Mouse (Mus musculus): ENCODE measurements around the gene Ugcg. TPM values are rescaled to one million over a fixed set of nuclear protein-coding genes. Genes with fewer than 3 reads are reported as not detected.

Gene Ugcg
- polyA plus RNA-seq, 1 experiment from 2014 or later: 18.6 TPM

DNA sequence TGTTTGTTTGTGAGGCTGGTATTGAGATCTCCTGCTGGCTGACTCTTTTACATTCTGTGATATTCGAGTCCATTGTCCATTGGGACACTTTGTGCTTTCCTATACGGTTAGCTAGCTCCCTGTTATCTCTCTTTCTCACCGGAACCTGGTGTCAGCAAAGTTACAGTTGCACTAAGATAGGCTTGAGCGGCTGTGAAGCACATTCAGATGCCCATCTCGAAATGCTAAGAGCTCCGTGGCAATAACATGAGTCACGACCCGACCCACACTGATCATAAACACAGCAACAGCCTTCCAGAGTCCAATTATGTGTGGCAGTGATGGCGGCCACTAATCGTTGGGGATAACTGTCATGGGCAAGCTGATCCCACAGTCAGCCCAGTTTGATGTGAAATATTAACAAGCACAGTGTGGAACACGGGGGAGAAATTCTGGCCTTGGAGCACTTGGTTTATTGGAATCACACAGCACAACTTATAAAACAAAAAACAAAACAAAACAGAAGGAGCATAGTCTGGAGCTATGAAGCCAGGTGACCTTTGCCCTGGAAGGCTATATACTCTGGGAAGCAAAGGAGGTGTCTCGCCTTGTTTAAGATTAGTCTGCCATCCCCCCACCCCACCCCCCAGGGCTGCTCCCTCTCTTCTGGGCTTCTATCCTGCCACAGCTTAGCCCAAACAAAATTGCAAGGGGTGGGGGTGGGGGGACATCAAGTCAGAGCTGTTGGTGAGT, 7.5 kb downstream of the Ugcg start:
- 60% methylated on average over 12 of the region's 12 CpGs for WGBS
- H3K4me2 ChIP-seq (ENCODE audit: low read length): no peak overlapping the region
- H3K4me3 ChIP-seq (ENCODE audit: low read depth, low read length): no peak overlapping the region
- no peaks in the 10 kb centered on the region for H3K27me3 ChIP-seq (replicated peaks; ENCODE audit: control insufficient read depth, insufficient read depth, low read length)
- H3K36me3 ChIP-seq (ENCODE audit: control insufficient read depth, insufficient read depth, low read length): no peaks in the 10 kb centered on the region
- no peaks in the 10 kb centered on the region for H3K9me3 ChIP-seq (replicated peaks; ENCODE audit: control insufficient read depth, low read length)
- H3K9ac ChIP-seq (ENCODE audit: low read length): no peak overlapping the region
- ATAC-seq (no peak), DNase-seq (ENCODE audit: low spot score) (no peak)
- H3K4me1 ChIP-seq (ENCODE audit: control insufficient read depth, insufficient read depth, low read length): peaks cover 10% of the 10 kb centered on the region
- H3K27ac ChIP-seq (ENCODE audit: low read depth, low read length): no peak overlapping the region

DNA sequence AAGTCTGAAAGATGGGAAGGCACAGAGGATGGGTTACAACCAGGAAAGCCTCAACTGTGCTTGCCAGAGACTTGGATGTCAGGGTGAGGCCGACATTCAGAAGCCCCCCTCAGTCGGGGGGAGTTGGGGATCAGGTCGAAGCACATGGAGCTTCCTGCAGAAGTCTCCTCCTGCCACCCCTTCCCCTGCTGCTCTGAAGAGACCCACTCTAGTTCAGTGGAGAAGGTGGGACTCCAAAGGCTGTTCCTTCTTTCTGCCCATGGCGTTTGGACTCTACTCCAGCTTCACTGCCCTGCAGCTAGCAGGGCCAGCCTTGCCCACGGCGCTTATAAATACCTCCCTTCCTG, 8.0 kb downstream of the Ugcg start:
- 50% methylated on average over 6 of the region's 6 CpGs for WGBS
- no peak overlapping the region for H3K4me3 ChIP-seq (ENCODE audit: low read depth, low read length)
- no peak overlapping the region for H3K4me2 ChIP-seq (ENCODE audit: low read length)
- no peaks in the 10 kb centered on the region for H3K9me3 ChIP-seq (replicated peaks; ENCODE audit: control insufficient read depth, low read length)
- H3K4me1 ChIP-seq (ENCODE audit: control insufficient read depth, insufficient read depth, low read length): peaks cover 10% of the 10 kb centered on the region
- ATAC-seq: no peak
- H3K36me3 ChIP-seq (ENCODE audit: control insufficient read depth, insufficient read depth, low read length): no peaks in the 10 kb centered on the region
- H3K9ac ChIP-seq (ENCODE audit: low read length): no peak overlapping the region
- no peak overlapping the region; the same call in 1 of the 2 replicates for H3K27ac ChIP-seq (ENCODE audit: low read depth, low read length)
- H3K27me3 ChIP-seq (replicated peaks; ENCODE audit: control insufficient read depth, insufficient read depth, low read length): no peaks in the 10 kb centered on the region
- DNase-seq (ENCODE audit: low spot score): no peak

DNA sequence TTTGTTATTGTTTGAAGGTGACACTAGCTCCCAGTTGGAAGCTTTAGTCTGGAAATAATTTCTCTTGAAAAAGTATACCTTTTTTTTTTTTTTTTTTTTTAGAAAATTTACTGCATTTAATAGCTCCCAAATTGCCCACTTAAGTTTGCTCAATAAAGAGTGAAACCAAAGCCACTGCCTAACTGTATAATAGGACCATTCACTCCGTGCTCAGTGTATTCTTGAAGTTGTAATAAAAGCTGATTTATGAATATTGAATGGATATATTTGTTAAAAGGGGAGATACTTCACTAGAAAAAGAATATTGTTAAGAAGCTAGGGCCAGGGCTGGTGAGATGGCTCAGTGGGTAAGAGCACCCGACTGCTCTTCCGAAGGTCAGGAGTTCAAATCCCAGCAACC, 8.4 kb downstream of the Ugcg start:
- no peak overlapping the region for H3K4me2 ChIP-seq (ENCODE audit: low read length)
- DNase-seq (ENCODE audit: low spot score): no peak
- ATAC-seq: no peak
- no peaks in the 10 kb centered on the region for H3K36me3 ChIP-seq (ENCODE audit: control insufficient read depth, insufficient read depth, low read length)
- H3K27ac ChIP-seq (ENCODE audit: low read depth, low read length): no peak overlapping the region; the same call in 1 of the 2 replicates
- H3K4me1 ChIP-seq (ENCODE audit: control insufficient read depth, insufficient read depth, low read length): peaks cover 10% of the 10 kb centered on the region
- H3K27me3 ChIP-seq (replicated peaks; ENCODE audit: control insufficient read depth, insufficient read depth, low read length): no peaks in the 10 kb centered on the region
- H3K4me3 ChIP-seq (ENCODE audit: low read depth, low read length): no peak overlapping the region
- WGBS: 82% methylated on average over 3 of the region's 3 CpGs
- H3K9me3 ChIP-seq (replicated peaks; ENCODE audit: control insufficient read depth, low read length): no peaks in the 10 kb centered on the region
- H3K9ac ChIP-seq (ENCODE audit: low read length): no peak overlapping the region

DNA sequence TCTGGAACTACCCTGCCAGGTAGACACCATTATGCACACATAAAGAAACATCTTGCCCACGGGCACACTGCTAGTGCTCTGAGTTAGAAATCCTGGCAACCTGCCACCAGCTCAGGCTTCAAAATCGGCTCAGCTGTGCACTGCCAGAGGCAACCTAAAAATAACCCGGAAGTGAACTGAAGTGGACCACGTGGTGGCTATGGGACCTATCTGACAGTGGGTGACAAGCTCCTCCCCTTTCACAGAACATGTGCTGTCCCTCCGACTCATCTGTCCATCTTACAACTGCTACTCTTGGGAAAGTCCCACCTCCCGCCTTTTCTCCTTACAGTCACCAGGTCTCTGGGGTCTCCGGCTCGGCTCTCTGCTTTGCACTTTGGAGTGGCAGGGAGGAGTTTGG, 10.3 kb downstream of the Ugcg start:
- no peak overlapping the region for H3K4me2 ChIP-seq (ENCODE audit: low read length)
- no peaks in the 10 kb centered on the region for H3K9me3 ChIP-seq (replicated peaks; ENCODE audit: control insufficient read depth, low read length)
- H3K9ac ChIP-seq (ENCODE audit: low read length): no peak overlapping the region
- 28% methylated on average over 8 of the region's 8 CpGs for WGBS
- peaks cover 10% of the 10 kb centered on the region for H3K4me1 ChIP-seq (ENCODE audit: control insufficient read depth, insufficient read depth, low read length)
- no peak overlapping the region for H3K4me3 ChIP-seq (ENCODE audit: low read depth, low read length)
- H3K36me3 ChIP-seq (ENCODE audit: control insufficient read depth, insufficient read depth, low read length): no peaks in the 10 kb centered on the region
- H3K27me3 ChIP-seq (replicated peaks; ENCODE audit: control insufficient read depth, insufficient read depth, low read length): no peaks in the 10 kb centered on the region
- 0 out of 2 replicates have a peak overlapping the region, but pooled peaks have one; percentile 3 for H3K27ac ChIP-seq (ENCODE audit: low read depth, low read length)
- peak; percentile 72 for DNase-seq (ENCODE audit: low spot score)
- ATAC-seq: peak; percentile 89

DNA sequence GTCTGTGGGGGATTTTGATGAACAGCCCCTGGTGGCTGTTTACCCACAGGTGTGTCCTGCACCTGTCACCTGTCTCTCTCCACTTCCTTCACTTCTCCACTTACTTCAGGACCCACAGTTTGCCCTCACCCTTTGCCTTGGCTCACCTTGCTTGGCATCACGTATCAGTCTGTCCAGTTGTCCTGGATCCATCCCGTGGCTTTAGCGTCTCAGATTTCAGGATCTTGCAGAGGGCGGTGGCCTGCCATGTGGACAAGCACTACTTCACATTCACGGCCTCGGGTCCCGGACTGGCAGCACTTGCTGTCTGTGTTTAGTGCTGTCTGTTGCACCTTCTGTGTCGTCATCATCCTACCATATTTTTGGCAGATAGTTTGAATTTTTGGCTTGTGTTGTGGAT, 10.7 kb downstream of the Ugcg start:
- no peak for DNase-seq (ENCODE audit: low spot score)
- no peak; the same call in 1 of the 2 replicates for ATAC-seq
- H3K4me2 ChIP-seq (ENCODE audit: low read length): no peak overlapping the region
- H3K9ac ChIP-seq (ENCODE audit: low read length): no peak overlapping the region
- H3K4me1 ChIP-seq (ENCODE audit: control insufficient read depth, insufficient read depth, low read length): peaks cover 10% of the 10 kb centered on the region
- H3K27me3 ChIP-seq (replicated peaks; ENCODE audit: control insufficient read depth, insufficient read depth, low read length): no peaks in the 10 kb centered on the region
- no peaks in the 10 kb centered on the region for H3K9me3 ChIP-seq (replicated peaks; ENCODE audit: control insufficient read depth, low read length)
- no peak overlapping the region for H3K4me3 ChIP-seq (ENCODE audit: low read depth, low read length)
- H3K27ac ChIP-seq (ENCODE audit: low read depth, low read length): no peak overlapping the region
- 72% methylated on average over 8 of the region's 8 CpGs for WGBS
- no peaks in the 10 kb centered on the region for H3K36me3 ChIP-seq (ENCODE audit: control insufficient read depth, insufficient read depth, low read length)

DNA sequence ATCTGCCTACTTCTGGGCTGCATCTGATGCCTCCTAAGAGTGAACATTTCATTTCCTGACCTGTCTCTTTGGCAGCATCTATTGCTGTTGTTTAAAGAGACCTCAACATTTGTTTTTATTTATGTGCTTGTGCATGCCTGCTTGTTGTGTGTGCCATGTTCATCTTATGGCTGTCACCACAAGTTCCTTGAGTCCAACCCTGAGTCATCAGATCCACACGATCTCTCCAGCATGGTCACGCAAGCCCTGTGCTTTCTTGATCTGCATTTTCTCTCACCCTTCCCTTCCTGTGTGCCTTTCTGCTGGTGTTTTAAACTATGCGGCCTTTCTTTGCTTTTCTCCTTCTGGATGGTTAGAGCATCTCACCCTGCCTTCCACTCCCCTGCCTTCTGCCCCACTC, 11.6 kb downstream of the Ugcg start:
- Histone ChIP-seq H3K9me3 (replicated peaks; ENCODE audit: control insufficient read depth, low read length) (no peaks in the 10 kb centered on the region), H3K9ac (ENCODE audit: low read length) (no peak overlapping the region), H3K36me3 (ENCODE audit: control insufficient read depth, insufficient read depth, low read length) (no peaks in the 10 kb centered on the region), H3K4me3 (ENCODE audit: low read depth, low read length) (no peak overlapping the region), H3K27ac (ENCODE audit: low read depth, low read length) (no peak overlapping the region), H3K27me3 (replicated peaks; ENCODE audit: control insufficient read depth, insufficient read depth, low read length) (no peaks in the 10 kb centered on the region), H3K4me1 (ENCODE audit: control insufficient read depth, insufficient read depth, low read length) (peaks cover 10% of the 10 kb centered on the region), H3K4me2 (ENCODE audit: low read length) (no peak overlapping the region)
- DNase-seq (ENCODE audit: low spot score): no peak
- WGBS: 84% methylated on average over 3 of the region's 3 CpGs
- no peak for ATAC-seq

DNA sequence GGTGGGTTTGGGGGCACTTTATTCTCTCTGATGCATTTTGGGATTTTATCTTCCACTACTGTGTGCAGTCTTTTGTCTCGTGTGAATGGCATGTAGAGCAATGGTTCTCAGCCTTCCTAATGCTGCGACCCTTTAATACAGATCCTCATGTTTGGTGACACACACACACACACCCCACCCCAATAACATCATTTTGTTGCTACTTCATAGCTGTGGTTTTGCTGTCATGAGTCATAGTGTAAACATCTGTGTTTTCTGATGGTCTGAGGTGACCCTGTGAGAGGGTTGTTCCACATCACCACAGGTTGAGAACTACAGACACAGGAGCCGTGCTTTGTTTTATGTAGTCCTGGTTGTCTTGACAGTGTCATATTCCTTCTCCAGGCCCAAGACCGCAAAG, 15.6 kb downstream of the Ugcg start:
- Histone ChIP-seq H3K4me2 (ENCODE audit: low read length) (no peak overlapping the region), H3K9ac (ENCODE audit: low read length) (no peak overlapping the region), H3K27me3 (replicated peaks; ENCODE audit: control insufficient read depth, insufficient read depth, low read length) (no peaks in the 10 kb centered on the region), H3K9me3 (replicated peaks; ENCODE audit: control insufficient read depth, low read length) (no peaks in the 10 kb centered on the region), H3K4me3 (ENCODE audit: low read depth, low read length) (no peak overlapping the region), H3K4me1 (ENCODE audit: control insufficient read depth, insufficient read depth, low read length) (peaks cover 2% of the 10 kb centered on the region), H3K27ac (ENCODE audit: low read depth, low read length) (no peak overlapping the region), H3K36me3 (ENCODE audit: control insufficient read depth, insufficient read depth, low read length) (peaks cover 12% of the 10 kb centered on the region)
- ATAC-seq: no peak
- no peak for DNase-seq (ENCODE audit: low spot score)
- 87% methylated on average over 4 of the region's 4 CpGs for WGBS

DNA sequence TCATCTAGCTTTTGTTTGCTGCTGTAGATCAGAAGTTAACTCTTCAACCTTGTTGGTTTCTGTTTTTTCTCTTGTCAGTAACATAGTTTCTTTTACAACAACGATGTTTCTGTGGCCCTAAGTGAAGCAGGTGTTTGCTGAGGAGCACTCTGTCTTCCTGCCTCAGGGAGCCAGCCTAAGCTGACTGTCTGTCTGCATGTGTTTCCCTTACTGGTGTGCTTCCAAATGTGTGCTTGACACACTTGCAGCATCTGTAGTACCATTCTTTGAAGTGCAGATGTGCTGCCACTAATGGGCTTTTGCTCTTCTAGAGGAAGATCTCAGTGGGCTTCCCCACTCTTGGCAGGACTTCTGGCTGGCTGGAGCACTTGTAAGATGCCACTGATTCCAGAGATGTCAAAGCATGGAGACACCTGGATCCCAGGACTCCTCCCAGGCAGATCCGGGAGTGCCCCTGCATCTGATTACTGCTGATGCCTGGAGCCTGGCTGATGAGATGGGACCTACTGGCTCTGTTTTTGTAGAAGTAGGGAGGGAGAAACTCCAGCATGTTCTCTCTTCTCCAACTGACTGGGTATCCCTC, 16.8 kb downstream of the Ugcg start:
- DNase-seq (ENCODE audit: low spot score) (no peak), ATAC-seq (no peak)
- WGBS: 67% methylated on average over 2 of the region's 2 CpGs
- no peaks in the 10 kb centered on the region; the same call in 1 of the 2 replicates for H3K4me1 ChIP-seq (ENCODE audit: control insufficient read depth, insufficient read depth, low read length)
- H3K27me3 ChIP-seq (replicated peaks; ENCODE audit: control insufficient read depth, insufficient read depth, low read length): no peaks in the 10 kb centered on the region
- H3K36me3 ChIP-seq (ENCODE audit: control insufficient read depth, insufficient read depth, low read length): peaks cover 19% of the 10 kb centered on the region
- no peak overlapping the region for H3K27ac ChIP-seq (ENCODE audit: low read depth, low read length)
- H3K9me3 ChIP-seq (replicated peaks; ENCODE audit: control insufficient read depth, low read length): no peaks in the 10 kb centered on the region
- H3K9ac ChIP-seq (ENCODE audit: low read length): no peak overlapping the region
- no peak overlapping the region for H3K4me2 ChIP-seq (ENCODE audit: low read length)
- H3K4me3 ChIP-seq (ENCODE audit: low read depth, low read length): no peak overlapping the region

DNA sequence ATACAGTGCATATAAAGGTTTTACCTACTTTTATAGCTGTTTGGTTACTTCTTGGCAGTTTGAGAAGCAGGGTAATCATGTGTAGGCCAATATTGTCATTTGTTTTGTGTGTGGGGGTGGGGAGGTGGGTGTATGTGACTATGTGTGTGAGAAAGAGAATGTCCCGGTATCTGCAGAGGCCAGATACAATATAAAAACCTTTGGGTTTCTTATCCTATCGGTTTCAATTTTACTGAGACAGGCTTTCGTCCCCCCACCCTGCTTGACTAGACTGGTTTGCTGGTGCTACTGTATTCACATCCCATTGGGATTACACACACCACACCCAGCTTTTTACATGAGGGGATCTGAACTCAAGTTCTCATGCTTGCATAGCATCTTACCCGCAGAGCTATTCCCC, 17.5 kb downstream of the Ugcg start:
- ATAC-seq: no peak

More for the DNA sequence above, 17.5 kb downstream of the Ugcg start:
- Histone ChIP-seq H3K4me1 (ENCODE audit: control insufficient read depth, insufficient read depth, low read length) (no peaks in the 10 kb centered on the region; the same call in 1 of the 2 replicates), H3K27me3 (replicated peaks; ENCODE audit: control insufficient read depth, insufficient read depth, low read length) (no peaks in the 10 kb centered on the region), H3K36me3 (ENCODE audit: control insufficient read depth, insufficient read depth, low read length) (peaks cover 19% of the 10 kb centered on the region), H3K27ac (ENCODE audit: low read depth, low read length) (no peak overlapping the region), H3K9me3 (replicated peaks; ENCODE audit: control insufficient read depth, low read length) (no peaks in the 10 kb centered on the region), H3K9ac (ENCODE audit: low read length) (no peak overlapping the region), H3K4me3 (ENCODE audit: low read depth, low read length) (no peak overlapping the region), H3K4me2 (ENCODE audit: low read length) (no peak overlapping the region)
- no peak for DNase-seq (ENCODE audit: low spot score)
- WGBS: 86% methylated on average over 3 of the region's 4 CpGs

Data from forebrain, embryonic 14.5 days (tissue).